Mouse (Mus musculus) cortical plate, adult 2 months (tissue): ENCODE data around the gene Patj.

Source experiments
- CTCF ChIP-seq: fragments of 200-500 bp; IDR thresholded peaks from 2 replicates; pipeline ENCODE4 v1.5.1; 2011; ENCODE audit warnings: mild to moderate bottlenecking, control low read depth, low read length; ENCODE audit not compliant: insufficient read depth; ENCODE audit errors: extremely low read depth
- POLR2A ChIP-seq: fragments of 200-500 bp; IDR thresholded peaks from 2 replicates; pipeline ENCODE4 v1.6.1; 2011; ENCODE audit warnings: mild to moderate bottlenecking, low read length, control low read depth; ENCODE audit not compliant: insufficient read depth; ENCODE audit errors: extremely low read depth

DNA sequence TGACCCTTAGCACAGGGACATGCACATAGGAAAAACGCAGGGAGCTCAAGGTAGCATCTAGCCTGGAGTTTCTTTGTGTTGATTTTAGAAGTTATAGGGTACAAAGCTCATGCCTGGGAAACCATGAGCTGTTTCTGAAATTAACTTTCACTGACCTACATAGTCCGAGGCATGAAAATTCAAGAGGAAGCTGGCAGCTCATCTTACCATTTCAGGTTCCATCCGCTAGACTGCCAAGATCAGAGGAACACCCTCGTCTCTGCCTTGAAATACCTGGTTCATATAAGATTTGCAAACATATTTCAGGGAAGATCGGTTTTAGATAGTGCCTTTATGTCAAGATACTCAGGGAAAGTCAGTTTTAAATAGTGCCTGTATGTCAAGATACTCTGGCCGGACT is 232.7 kb downstream of the Patj start:
- TF ChIP-seq CTCF (no peak), POLR2A (no peak)
